ENCODE assay signal across 9 mouse cellular contexts in the genomic region with DNA sequence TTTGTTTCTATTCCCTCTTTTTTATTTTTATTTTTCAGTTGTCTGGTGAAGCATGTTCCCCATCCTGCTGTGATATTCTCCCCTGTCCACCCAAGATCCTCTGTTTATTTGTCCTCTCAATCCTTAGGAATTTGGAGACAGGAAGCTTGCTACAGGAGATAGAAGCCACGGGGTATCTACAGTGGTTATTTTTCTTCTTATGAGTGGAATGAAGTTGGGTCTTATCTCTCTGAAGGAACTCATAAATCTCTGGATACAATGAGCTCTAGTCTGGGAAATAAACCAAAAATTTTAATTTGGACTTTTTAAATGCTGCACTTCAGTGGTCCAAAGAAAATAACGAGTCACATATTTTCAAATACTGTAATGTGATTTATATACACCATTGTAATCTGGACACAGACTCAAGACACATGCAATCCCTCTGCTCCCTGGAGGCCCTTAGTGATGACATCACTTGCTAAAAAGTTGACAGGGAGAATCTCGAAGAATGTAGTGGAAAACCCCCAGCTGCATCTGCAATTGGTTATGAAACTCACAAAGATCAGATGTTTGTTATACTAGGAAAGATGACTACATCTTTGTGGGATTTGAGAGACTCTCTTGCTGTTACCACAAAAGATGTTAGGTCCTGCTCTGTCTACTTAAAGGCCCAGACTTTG.
DNase-seq lines count a peak whose midpoint lies in the region; ATAC-seq and TF ChIP-seq lines count a peak whose summit lies in the region.
"Had no signal": no experiment of that assay in that cellular context is flagged by ENCODE, and none has a peak within 500 bp of the region (broad histone marks: within the 10 kb centered on the region; RNA-seq: fewer than 3 reads in every experiment).

No protein-coding gene starts in this region.

- no peak overlapping the region for H3K9ac ChIP-seq in heart, embryonic 12.5 days
- H3K9ac ChIP-seq in stomach, postnatal 0 days (ENCODE audit: low read length): no peak overlapping the region

- no peak for TF ChIP-seq EP300 in stomach, postnatal 0 days (optimal IDR thresholded peaks at IDR 0.05)

- no peaks in the 10 kb centered on the region for H3K4me1 ChIP-seq in heart, embryonic 12.5 days (replicated peaks)
- no peaks in the 10 kb centered on the region for H3K4me1 ChIP-seq in stomach, postnatal 0 days (replicated peaks; ENCODE audit: control insufficient read depth, insufficient read depth)

- H3K4me2 ChIP-seq in heart, embryonic 12.5 days: no peak overlapping the region
- H3K4me2 ChIP-seq in stomach, postnatal 0 days (replicated peaks; ENCODE audit: low read depth): no peak overlapping the region

- ATAC-seq in heart, embryonic 12.5 days (ENCODE audit: insufficient number of reproducible peaks, low FRiP score): no peak
- peak; percentile 69; the same call in 1 of the 2 replicates for ATAC-seq in stomach, postnatal 0 days (ENCODE audit: low FRiP score, low TSS enrichment)

- peak; percentile 48 for DNase-seq in urinary bladder, postnatal 14 days (ENCODE audit: low spot score)
- no peak for DNase-seq in urinary bladder, adult 2 months (ENCODE audit: low spot score)
- peak; percentile 70 for DNase-seq in kidney, postnatal 10 days
- DNase-seq in stomach, postnatal 0 days (ENCODE audit: low spot score): no peak
- DNase-seq in liver: no peak
- DNase-seq in B cell, adult 2 months: no peak
- no peak for DNase-seq in neural tube, embryonic 10.5 days (ENCODE audit: extremely low spot score, low spot score)
- DNase-seq: thymus, postnatal 14 days had no signal

- no peaks in the 10 kb centered on the region for H3K9me3 ChIP-seq in heart, embryonic 12.5 days (replicated peaks)
- no peaks in the 10 kb centered on the region for H3K9me3 ChIP-seq in stomach, postnatal 0 days (ENCODE audit: control insufficient read depth, low read length)

- WGBS in heart, embryonic 12.5 days: 47% methylated on average over 3 of the region's 3 CpGs
- 32% methylated on average over 3 of the region's 3 CpGs for WGBS in stomach, postnatal 0 days

- peak overlapping the region; percentile 27; the same call in 1 of the 2 replicates for H3K27ac ChIP-seq in heart, embryonic 12.5 days (ENCODE audit: poor library complexity, severe bottlenecking)
- no peak overlapping the region; the same call in 1 of the 2 replicates for H3K27ac ChIP-seq in stomach, postnatal 0 days (replicated peaks)

- H3K4me3 ChIP-seq in heart, embryonic 12.5 days: no peak overlapping the region
- H3K4me3 ChIP-seq in stomach, postnatal 0 days (ENCODE audit: low read depth, low read length): no peak overlapping the region

- H3K36me3 ChIP-seq in heart, embryonic 12.5 days: no peaks in the 10 kb centered on the region
- no peaks in the 10 kb centered on the region for H3K36me3 ChIP-seq in stomach, postnatal 0 days (ENCODE audit: control insufficient read depth, insufficient read depth, low read length)

- no peak for TF ChIP-seq CTCF in stomach, postnatal 0 days (IDR thresholded peaks at IDR 0.05; ENCODE audit: low read depth)

- H3K27me3 ChIP-seq in heart, embryonic 12.5 days (replicated peaks): no peaks in the 10 kb centered on the region
- H3K27me3 ChIP-seq in stomach, postnatal 0 days (ENCODE audit: control insufficient read depth, insufficient read depth, low read length): no peaks in the 10 kb centered on the region

Comparison
In these comparisons a context has a peak if more than half of its experiments do, and no peak if none do; other contexts are left out.
1. DNase-seq: peak in urinary bladder, postnatal 14 days (single experiment) and kidney, postnatal 10 days (single experiment); none in urinary bladder, adult 2 months (single experiment), stomach, postnatal 0 days (single experiment), liver (single experiment), B cell, adult 2 months (0 of 2) and neural tube, embryonic 10.5 days (single experiment).